Mouse (Mus musculus) urinary bladder, adult 2 months (tissue): Measurements from ENCODE around the gene Nek9. TPM values are rescaled to one million over a fixed set of nuclear protein-coding genes. Genes with fewer than 3 reads are reported as not detected.

Source experiments
- DNase-seq: peaks from one replicate; pipeline ENCODE4 v3.0.0; 2022; ENCODE audit warnings: low spot score
- polyA plus RNA-seq: library from polyadenylated mRNA; depleted of rRNA; stranded (reverse); fragments of >200 nt; gene quantifications from 2 replicates; pipeline ENCODE4 v1.2.3, GENCODE M21; 2012; rRNA removed

Nek9 gene
- polyA plus RNA-seq, 1 experiment: 54.2 TPM

DNA sequence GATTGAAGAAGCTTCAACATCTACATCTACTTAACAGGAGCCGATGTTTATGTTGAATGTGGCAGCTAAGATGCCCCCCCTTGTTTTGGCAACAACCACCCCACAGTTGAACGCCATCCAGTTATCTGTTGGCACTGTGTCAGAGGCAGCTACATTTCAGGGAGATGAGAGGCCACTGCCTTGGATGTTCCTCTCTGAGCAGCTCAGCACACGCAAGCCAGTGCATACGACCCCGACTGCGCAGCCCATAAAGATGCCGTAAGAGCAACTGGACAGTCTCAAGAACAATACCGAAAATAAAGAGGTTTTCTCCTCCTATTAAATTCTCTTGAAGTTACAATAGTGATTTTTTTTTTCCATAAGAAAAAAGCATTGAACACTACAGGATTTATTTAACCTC lies 74.6 kb downstream of the Nek9 start:
- no peak for DNase-seq

- DNase-seq: no peak
Measured at GRCm38 (mm10) chr12:85263190-85263589, 76.0 kb downstream of the Nek9 start.

- DNase-seq: no peak
Measured at GRCm38 (mm10) chr12:85262489-85262888, 76.7 kb downstream of the Nek9 start.

- DNase-seq: no peak
Measured at GRCm38 (mm10) chr12:85257008-85257639, 82.0 kb downstream of the Nek9 start.

DNA sequence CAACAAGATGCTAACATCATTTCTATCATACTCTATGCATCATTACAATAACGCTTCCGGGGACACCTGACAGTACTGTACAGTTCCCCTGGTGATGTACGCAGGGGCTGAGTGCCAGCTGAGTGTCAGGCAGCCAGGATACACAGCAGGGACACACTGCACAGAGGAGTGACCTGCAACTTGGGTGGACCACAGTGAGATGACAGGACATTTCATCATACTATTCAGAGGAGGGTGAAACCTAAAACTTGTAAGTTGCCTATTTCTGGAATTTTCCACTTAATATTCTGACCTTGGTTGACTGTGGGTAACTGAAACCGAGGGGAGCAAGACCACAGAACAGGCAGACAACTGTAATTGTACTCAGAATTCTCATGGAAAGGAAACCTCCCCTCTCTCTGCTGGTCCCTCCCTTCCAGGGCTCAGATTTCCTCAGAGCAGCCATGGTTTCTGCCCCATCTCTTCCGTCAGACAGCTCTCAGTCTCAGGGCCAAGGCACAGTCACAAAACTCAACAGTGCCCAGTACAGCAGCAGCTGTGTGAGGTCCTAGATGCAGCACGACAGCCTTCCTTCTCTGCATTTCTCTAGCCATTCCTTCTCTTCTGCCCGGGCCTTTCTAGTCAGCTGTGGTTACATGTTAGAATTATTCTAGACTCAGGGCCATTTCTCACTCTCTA lies 82.9 kb downstream of the Nek9 start:
- DNase-seq: no peak

GRCm38 (mm10) chr12:85252083-85252482 lies 87.1 kb downstream of the Nek9 start:
- no peak for DNase-seq

Other genes with a start within 250 kb of the Nek9 start
- gene Prox2, start 228.6 kb downstream of the Nek9 start, polyA plus RNA-seq: 2.3 and 2.7 TPM in 2 replicates
- gene Dlst, start 228.5 kb downstream of the Nek9 start, polyA plus RNA-seq: 128 and 139 TPM in 2 replicates
- 0.32 and 0.34 TPM in 2 replicates for gene Rps6kl1, start 188.1 kb downstream of the Nek9 start, polyA plus RNA-seq
- gene Pgf, start 161.6 kb downstream of the Nek9 start, polyA plus RNA-seq: 6.0 and 7.7 TPM in 2 replicates
- 73.8 and 82.6 TPM in 2 replicates for gene Eif2b2, start 119.9 kb downstream of the Nek9 start, polyA plus RNA-seq
- gene Mlh3, start 68.8 kb downstream of the Nek9 start, polyA plus RNA-seq: 10.9 and 12.4 TPM in 2 replicates
- gene Acyp1, start 50.9 kb downstream of the Nek9 start, polyA plus RNA-seq: 40.4 and 47.4 TPM in 2 replicates
- 1.1 and 1.3 TPM in 2 replicates for gene Zc2hc1c, start 50.8 kb downstream of the Nek9 start, polyA plus RNA-seq
- 207 and 230 TPM in 2 replicates for gene Tmed10, start 35.5 kb upstream of the Nek9 start, polyA plus RNA-seq
- 28.5 and 37.0 TPM in 2 replicates for gene Fos, start 134.5 kb upstream of the Nek9 start, polyA plus RNA-seq